Mouse (Mus musculus): Measurements from ENCODE around the gene Gpatch3. TPM values are rescaled to one million over a fixed set of nuclear protein-coding genes. Genes with fewer than 3 reads are reported as not detected.

The Gpatch3 gene
- total and polyA plus RNA-seq, 3 experiments: 1.9 to 5.0 (median 3.4) TPM

- intact Hi-C loops (cut with DNase I): loop anchor here (5.0 kb wide), 1 partner anchor 34 kb away; no protein-coding TSS in a partner anchor
- peaks cover 4% of the 10 kb centered on the region for H3K36me3 ChIP-seq (ENCODE audit: control insufficient read depth, insufficient read depth, low read length)
- H3K4me1 ChIP-seq (ENCODE audit: control insufficient read depth, insufficient read depth, low read length): peaks cover 18% of the 10 kb centered on the region
- H3K9ac ChIP-seq (ENCODE audit: low read depth, low read length): peak overlapping the region; percentile 45
- peak overlapping the region; percentile 82 for H3K27ac ChIP-seq
- H3K4me3 ChIP-seq: peak overlapping the region; percentile 64
- WGBS: 38% methylated on average over 14 of the region's 14 CpGs
- 0 out of 2 replicates have a peak, but pooled peaks have one; percentile 11 for TF ChIP-seq EP300 (IDR thresholded peaks at IDR 0.05; ENCODE audit: insufficient read depth, low read depth, low read length)
- TF ChIP-seq POLR2A (IDR thresholded peaks at IDR 0.05; ENCODE audit: insufficient read depth, low read depth, low read length): peak; percentile 76
- no peak for TF ChIP-seq CTCF (IDR thresholded peaks at IDR 0.05)
- H3K79me2 ChIP-seq (replicated peaks; ENCODE audit: control insufficient read depth, insufficient read depth, low read length): peaks cover 6% of the 10 kb centered on the region
- DNase-seq: peak; percentile 55
- no peaks in the 10 kb centered on the region for H3K27me3 ChIP-seq (ENCODE audit: control insufficient read depth, insufficient read depth, low read length)
These were observed 56.7 kb downstream of the Gpatch3 start for GRCm38 (mm10) chr4:133631071-133631768.

- intact Hi-C loops (cut with DNase I): loop anchor here (2.0 to 5.0 kb wide), 2 partner anchors 19 to 35 kb away; partner anchors contain the start of gene Zdhhc18
- DNase-seq: peak; percentile 33 to 50
These were observed 57.3 kb downstream of the Gpatch3 start for GRCm38 (mm10) chr4:133631769-133632411.

GRCm38 (mm10) chr4:133632483-133633327 lies 58.2 kb downstream of the Gpatch3 start:
- H3K4me3 ChIP-seq: peak overlapping the region; percentile 64
- no peaks in the 10 kb centered on the region for H3K36me3 ChIP-seq (ENCODE audit: control insufficient read depth, insufficient read depth, low read length)
- peaks cover 11% of the 10 kb centered on the region for H3K4me1 ChIP-seq (ENCODE audit: control insufficient read depth, insufficient read depth, low read length)
- TF ChIP-seq EP300 (IDR thresholded peaks at IDR 0.05; ENCODE audit: insufficient read depth, low read depth, low read length): no peak
- TF ChIP-seq POLR2A (IDR thresholded peaks at IDR 0.05; ENCODE audit: insufficient read depth, low read depth, low read length): no peak
- TF ChIP-seq CTCF (IDR thresholded peaks at IDR 0.05): no peak
- H3K27me3 ChIP-seq (ENCODE audit: control insufficient read depth, insufficient read depth, low read length): no peaks in the 10 kb centered on the region
- intact Hi-C loops (cut with DNase I): loop anchor here (2.0 to 5.0 kb wide), 2 partner anchors 18 to 35 kb away; partner anchors contain the start of gene Zdhhc18
- H3K9ac ChIP-seq (ENCODE audit: low read depth, low read length): peak overlapping the region; percentile 77
- peak in 1 of 2 experiments; percentile 79 for DNase-seq
- H3K79me2 ChIP-seq (replicated peaks; ENCODE audit: control insufficient read depth, insufficient read depth, low read length): peaks cover 3% of the 10 kb centered on the region
- WGBS: 7% methylated on average over 66 of the region's 69 CpGs
- H3K27ac ChIP-seq: peak overlapping the region; percentile 82

More at GRCm38 (mm10) chr4:133631769-133632411, 57.3 kb downstream of the Gpatch3 start:
- Histone ChIP-seq H3K27me3 (ENCODE audit: control insufficient read depth, insufficient read depth, low read length) (no peaks in the 10 kb centered on the region), H3K79me2 (replicated peaks; ENCODE audit: control insufficient read depth, insufficient read depth, low read length) (peaks cover 6% of the 10 kb centered on the region), H3K27ac (peak overlapping the region; percentile 82), H3K4me3 (peak overlapping the region; percentile 64), H3K36me3 (ENCODE audit: control insufficient read depth, insufficient read depth, low read length) (no peaks in the 10 kb centered on the region), H3K9ac (ENCODE audit: low read depth, low read length) (peak overlapping the region; percentile 77), H3K4me1 (ENCODE audit: control insufficient read depth, insufficient read depth, low read length) (peaks cover 13% of the 10 kb centered on the region)
- TF ChIP-seq EP300 (IDR thresholded peaks at IDR 0.05; ENCODE audit: insufficient read depth, low read depth, low read length) (no peak), POLR2A (IDR thresholded peaks at IDR 0.05; ENCODE audit: insufficient read depth, low read depth, low read length) (0 out of 2 replicates have a peak, but pooled peaks have one; percentile 26)
- 32% methylated on average over 9 of the region's 9 CpGs for WGBS

- Histone ChIP-seq H3K9ac (ENCODE audit: low read depth, low read length) (peak overlapping the region; percentile 77), H3K27me3 (ENCODE audit: control insufficient read depth, insufficient read depth, low read length) (no peaks in the 10 kb centered on the region), H3K4me1 (ENCODE audit: control insufficient read depth, insufficient read depth, low read length) (peaks cover 11% of the 10 kb centered on the region), H3K36me3 (ENCODE audit: control insufficient read depth, insufficient read depth, low read length) (no peaks in the 10 kb centered on the region), H3K79me2 (replicated peaks; ENCODE audit: control insufficient read depth, insufficient read depth, low read length) (peaks cover 3% of the 10 kb centered on the region), H3K4me3 (peak overlapping the region; percentile 33), H3K27ac (peak overlapping the region; percentile 82)
- WGBS: 8% methylated on average over 42 of the region's 47 CpGs
- intact Hi-C loops (cut with DNase I): loop anchor here (2.0 to 5.0 kb wide), 2 partner anchors 17 to 36 kb away; partner anchors contain the start of gene Zdhhc18
- DNase-seq: peak; percentile 94 to 98
- 0 out of 2 replicates have a peak, but pooled peaks have one; percentile 25 for TF ChIP-seq EP300 (IDR thresholded peaks at IDR 0.05; ENCODE audit: insufficient read depth, low read depth, low read length)
- TF ChIP-seq POLR2A (IDR thresholded peaks at IDR 0.05; ENCODE audit: insufficient read depth, low read depth, low read length): no peak
- peak; percentile 81 for TF ChIP-seq CTCF (IDR thresholded peaks at IDR 0.05)
These were observed 58.9 kb downstream of the Gpatch3 start for GRCm38 (mm10) chr4:133633332-133634042.

Small RNA genes within 50 kb of the gene (microRNA-seq; reads per million reads assigned to microRNA genes)
- gene Gm23158: 0 reads per million in 2 experiments

Other genes starting within 250 kb of the Gpatch3 start
- gene Wdtc1, start 221.3 kb upstream of the Gpatch3 start, total RNA-seq (2021): 10 to 100 TPM; 73.6 to 96.1 TPM
- gene Wdtc1, start 221.3 kb upstream of the Gpatch3 start, polyA plus RNA-seq (2012; rRNA removed): 61.8 and 65.1 TPM in 2 replicates
- 10 to 100 TPM; 17.0 to 17.4 TPM for gene Slc9a1, start 205.0 kb upstream of the Gpatch3 start, total RNA-seq (2021)
- 21.4 and 21.5 TPM in 2 replicates for gene Slc9a1, start 205.0 kb upstream of the Gpatch3 start, polyA plus RNA-seq (2012; rRNA removed)
- 1 to 10 TPM; 2.0 to 2.3 TPM for gene Tent5b, start 94.6 kb upstream of the Gpatch3 start, total RNA-seq (2021)
- 1.4 and 1.9 TPM in 2 replicates for gene Tent5b, start 94.6 kb upstream of the Gpatch3 start, polyA plus RNA-seq (2012; rRNA removed)
- 1 to 10 TPM; 2.0 to 2.1 TPM for gene Trnp1, start 76.2 kb upstream of the Gpatch3 start, total RNA-seq (2021)
- gene Trnp1, start 76.2 kb upstream of the Gpatch3 start, polyA plus RNA-seq (2012; rRNA removed): 2.3 and 2.4 TPM in 2 replicates
- gene Kdf1, start 55.8 kb upstream of the Gpatch3 start, total RNA-seq (2021): not detected
- 0.23 TPM in 1 of 2 replicates, not detected in the other for gene Kdf1, start 55.8 kb upstream of the Gpatch3 start, polyA plus RNA-seq (2012; rRNA removed)
- gene Nudc, start 28.7 kb upstream of the Gpatch3 start, total RNA-seq (2021): 10 to 100 TPM; 70.5 to 78.8 TPM
- gene Nudc, start 28.7 kb upstream of the Gpatch3 start, polyA plus RNA-seq (2012; rRNA removed): 40.5 and 52.5 TPM in 2 replicates
- 10 to 100 TPM; 13.1 to 14.5 TPM for gene Nr0b2, start 21.4 kb upstream of the Gpatch3 start, total RNA-seq (2021)
- 28.3 and 45.4 TPM in 2 replicates for gene Nr0b2, start 21.4 kb upstream of the Gpatch3 start, polyA plus RNA-seq (2012; rRNA removed)
- 1 to 10 TPM; 6.8 to 7.3 TPM for gene Gpn2, start 9.6 kb downstream of the Gpatch3 start, total RNA-seq (2021)
- 12.1 and 17.7 TPM in 2 replicates for gene Gpn2, start 9.6 kb downstream of the Gpatch3 start, polyA plus RNA-seq (2012; rRNA removed)
- gene Sfn, start 27.4 kb downstream of the Gpatch3 start, total RNA-seq (2021): 1 to 10 TPM; 1.2 TPM
- 1.4 and 2.0 TPM in 2 replicates for gene Sfn, start 27.4 kb downstream of the Gpatch3 start, polyA plus RNA-seq (2012; rRNA removed)
- 10 to 100 TPM; 21.3 to 27.7 TPM for gene Zdhhc18, start 75.4 kb downstream of the Gpatch3 start, total RNA-seq (2021)
- gene Zdhhc18, start 75.4 kb downstream of the Gpatch3 start, polyA plus RNA-seq (2012; rRNA removed): 37.3 and 40.1 TPM in 2 replicates
- 10 to 100 TPM; 11.7 to 12.1 TPM for gene Pigv, start 97.9 kb downstream of the Gpatch3 start, total RNA-seq (2021)
- 9.5 and 11.7 TPM in 2 replicates for gene Pigv, start 97.9 kb downstream of the Gpatch3 start, polyA plus RNA-seq (2012; rRNA removed)
- gene Arid1a, start 182.0 kb downstream of the Gpatch3 start, total RNA-seq (2021): 10 to 100 TPM; 34.2 to 38.0 TPM
- gene Arid1a, start 182.0 kb downstream of the Gpatch3 start, polyA plus RNA-seq (2012; rRNA removed): 27.8 and 28.1 TPM in 2 replicates

Measured in heart, adult 2 months (tissue).